8 mouse cellular contexts compared by ENCODE assay signal in genomic region chr14:8097978-8098686, GRCm38 (mm10). TPM values are rescaled to one million over a fixed set of nuclear protein-coding genes. Genes with fewer than 3 reads are reported as not detected.
DNase-seq lines count a peak whose midpoint lies in the region; ATAC-seq lines count a peak whose summit lies in the region.

TSS of gene Pxk (plus strand) at chr14:8098211.

- peak within 1 kb of the TSS; percentile 65 for H3K4me2 ChIP-seq in hindbrain, embryonic 13.5 days

- H3K27me3 ChIP-seq in hindbrain, embryonic 13.5 days, result no peaks in the 10 kb centered on the region

- DNase-seq in Muller cell, postnatal 12 days (ENCODE audit: inconsistent ontology term), result peak; percentile 86
- DNase-seq in cerebellum, adult 9-11 months, result peak; percentile 94
- peak; percentile 73 to 84 for DNase-seq in frontal cortex, postnatal 14 days (ENCODE audit: low spot score in 2 of 2)
- DNase-seq in layer of hippocampus, postnatal 25 days (ENCODE audit: extremely low spot score in 1 of 2, low spot score in 1 of 2), result peak; percentile 90 to 94
- peak; percentile 93 for DNase-seq in lung, postnatal 25 days (ENCODE audit: low spot score)
- DNase-seq in retina, embryonic 14.5 days (ENCODE audit: low spot score), result peak; percentile 88
- peak; percentile 97 for DNase-seq in thymus, postnatal 4 days

- peak; percentile 95 for ATAC-seq in hindbrain, embryonic 13.5 days (ENCODE audit: low FRiP score)

- H3K9me3 ChIP-seq in hindbrain, embryonic 13.5 days, result no peaks in the 10 kb centered on the region

- peaks cover 50% of the 10 kb centered on the region for H3K4me1 ChIP-seq in hindbrain, embryonic 13.5 days (replicated peaks)

- WGBS in hindbrain, embryonic 13.5 days, result under 1% methylated on average over 80 of the region's 89 CpGs

- H3K9ac ChIP-seq in hindbrain, embryonic 13.5 days, result peak within 1 kb of the TSS; percentile 92

- no peaks in the 10 kb centered on the region for H3K36me3 ChIP-seq in hindbrain, embryonic 13.5 days

- H3K27ac ChIP-seq in hindbrain, embryonic 13.5 days, result peak within 1 kb of the TSS; percentile 92

- H3K4me3 ChIP-seq in hindbrain, embryonic 13.5 days, result peak within 1 kb of the TSS; percentile 92

RNA-seq across cellular contexts. Expression of gene Pxk, which starts in this region (rescaled TPM):
- 61.4 and 62.8 TPM in 2 replicates for polyA plus RNA-seq in hindbrain, embryonic 13.5 days (2015; fragmentation: Nextera tagmentation; extraction: Ambion mirVana)
- total RNA-seq in layer of hippocampus, postnatal 25 days (2021), result 10 to 100 TPM; 25.4 to 25.6 TPM

Comparison
In these comparisons a context has a peak if more than half of its experiments do, and no peak if none do; other contexts are left out.
1. Peak in every context shown above with its lines: DNase-seq, ATAC-seq, H3K4me3 ChIP-seq and H3K27ac ChIP-seq.